Mouse (Mus musculus): Measurements from ENCODE around the gene Atl1.

DNA sequence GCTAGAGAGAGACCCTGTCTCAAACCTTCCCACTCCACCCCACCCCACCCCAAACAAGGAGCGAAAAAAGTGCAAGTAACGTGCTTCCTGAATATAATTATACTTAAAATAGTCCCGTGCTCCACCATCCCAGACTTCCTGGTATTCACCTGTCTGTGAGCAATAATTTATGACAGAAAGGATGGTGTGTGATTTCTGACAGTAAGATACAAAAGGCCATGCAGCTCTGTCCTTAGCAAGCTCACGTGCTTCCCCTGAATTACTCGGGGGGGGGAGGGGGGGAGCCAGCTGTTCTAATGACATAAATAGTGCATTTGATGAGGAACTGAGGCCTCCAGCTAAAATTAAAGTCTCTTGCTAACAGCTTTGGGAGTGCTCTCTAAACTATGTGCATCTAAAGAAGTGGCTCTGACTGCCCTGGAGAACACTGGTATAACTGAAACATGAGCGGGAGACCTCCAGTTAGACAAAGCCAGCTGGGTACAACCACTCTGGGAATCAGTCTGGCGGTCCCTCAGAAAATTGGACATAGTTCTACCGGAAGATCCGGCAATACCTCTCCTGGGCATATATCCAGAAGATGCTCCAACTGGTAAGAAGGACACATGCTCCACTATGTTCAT is 85.1 kb downstream of the Atl1 start:
- no peak for TF ChIP-seq TAL1 (conservative IDR thresholded peaks at IDR 0.05; ENCODE audit: low read depth, low read length)
- TF ChIP-seq CTCF (IDR thresholded peaks at IDR 0.05; ENCODE audit: low read depth, low read length): no peak
- TF ChIP-seq GATA1 (IDR thresholded peaks at IDR 0.05; ENCODE audit: borderline replicate concordance, low read length): no peak

Measured in G1E (cell line).